ENCODE assay signal across 8 mouse cellular contexts in genomic region chr10:81424246-81425051, GRCm38 (mm10). TPM values are rescaled to one million over a fixed set of nuclear protein-coding genes. Genes with fewer than 3 reads are reported as not detected.
DNase-seq lines count a peak whose midpoint lies in the region; ATAC-seq and TF ChIP-seq lines count a peak whose summit lies in the region.
"Had no signal": no experiment of that assay in that cellular context is flagged by ENCODE, and none has a peak within 500 bp of the region (broad histone marks: within the 10 kb centered on the region; RNA-seq: fewer than 3 reads in every experiment).

No protein-coding gene starts in this region.

- no peak for TF ChIP-seq POLR2A in ES-Bruce4 (IDR thresholded peaks at IDR 0.05; ENCODE audit: insufficient read depth, low read length)

- ATAC-seq in embryonic facial prominence, embryonic 14.5 days (ENCODE audit: low read depth), result no peak; the same call in 1 of the 2 replicates
- ATAC-seq in heart, embryonic 13.5 days (ENCODE audit: extremely low read depth, insufficient number of reproducible peaks, low FRiP score, low TSS enrichment), result no peak
- peak; percentile 35 for ATAC-seq in kidney, embryonic 15.5 days (replicated peaks; ENCODE audit: low FRiP score)
- ATAC-seq in liver, embryonic 16.5 days (ENCODE audit: low read depth), result peak; percentile 19; the same call in 1 of the 2 replicates

- no peak for TF ChIP-seq EP300 in ES-Bruce4 (IDR thresholded peaks at IDR 0.05; ENCODE audit: insufficient read depth, low read depth, low read length)

- H3K36me3 ChIP-seq in ES-Bruce4 (ENCODE audit: control insufficient read depth, insufficient read depth, low read length, poor library complexity, severe bottlenecking), result no peaks in the 10 kb centered on the region
- H3K36me3 ChIP-seq in embryonic facial prominence, embryonic 14.5 days (ENCODE audit: control insufficient read depth, insufficient read depth, low read length), result peaks cover 15% of the 10 kb centered on the region
- peaks cover 11% of the 10 kb centered on the region for H3K36me3 ChIP-seq in heart, embryonic 13.5 days
- peaks cover 15% of the 10 kb centered on the region; the same call in 1 of the 2 replicates for H3K36me3 ChIP-seq in kidney, embryonic 15.5 days
- H3K36me3 ChIP-seq in liver, embryonic 16.5 days (ENCODE audit: control insufficient read depth, insufficient read depth), result no peaks in the 10 kb centered on the region

- H3K9ac ChIP-seq in ES-Bruce4 (ENCODE audit: low read depth, poor library complexity, severe bottlenecking), result no peak overlapping the region
- H3K9ac ChIP-seq in embryonic facial prominence, embryonic 14.5 days (ENCODE audit: low read depth, low read length), result peak overlapping the region; percentile 85
- H3K9ac ChIP-seq in heart, embryonic 13.5 days, result peak overlapping the region; percentile 95
- peak overlapping the region; percentile 41 for H3K9ac ChIP-seq in kidney, embryonic 15.5 days
- no peak overlapping the region for H3K9ac ChIP-seq in liver, embryonic 16.5 days (ENCODE audit: low read depth, low read length)

- H3K4me3 ChIP-seq in ES-Bruce4 (ENCODE audit: low read depth, low read length), result peak overlapping the region; percentile 3; the same call in 1 of the 2 replicates
- H3K4me3 ChIP-seq in embryonic facial prominence, embryonic 14.5 days (ENCODE audit: low read depth, low read length), result peak overlapping the region; percentile 73
- H3K4me3 ChIP-seq in heart, embryonic 13.5 days, result peak overlapping the region; percentile 81
- peak overlapping the region; percentile 73 for H3K4me3 ChIP-seq in kidney, embryonic 15.5 days (replicated peaks)
- H3K4me3 ChIP-seq in liver, embryonic 16.5 days (ENCODE audit: low read depth, low read length), result no peak overlapping the region
- H3K4me3 ChIP-seq: erythroblast, embryonic 14.5 days had no signal

- DNase-seq in adrenal gland, adult 2 months, result peak; percentile 83
- DNase-seq in embryonic facial prominence, embryonic 14.5 days (ENCODE audit: low spot score), result no peak
- peak; percentile 26 for DNase-seq in right cerebral cortex, postnatal 4 days

- no peaks in the 10 kb centered on the region for H3K27me3 ChIP-seq in ES-Bruce4 (ENCODE audit: control insufficient read depth, insufficient read depth, low read length, poor library complexity, severe bottlenecking)
- peaks cover 6% of the 10 kb centered on the region for H3K27me3 ChIP-seq in embryonic facial prominence, embryonic 14.5 days (replicated peaks; ENCODE audit: control insufficient read depth, insufficient read depth, low read length)
- peaks cover 13% of the 10 kb centered on the region; the same call in 1 of the 2 replicates for H3K27me3 ChIP-seq in heart, embryonic 13.5 days (replicated peaks)
- no peaks in the 10 kb centered on the region for H3K27me3 ChIP-seq in kidney, embryonic 15.5 days
- peaks cover 56% of the 10 kb centered on the region for H3K27me3 ChIP-seq in liver, embryonic 16.5 days (ENCODE audit: control insufficient read depth, insufficient read depth, low read depth, low read length)

- WGBS in embryonic facial prominence, embryonic 14.5 days, result 5% methylated on average over 20 of the region's 25 CpGs
- 13% methylated on average over 23 of the region's 25 CpGs for WGBS in heart, embryonic 13.5 days
- WGBS in kidney, embryonic 15.5 days, result 6% methylated on average over 25 of the region's 25 CpGs
- 13% methylated on average over 24 of the region's 25 CpGs for WGBS in liver, embryonic 16.5 days (ENCODE audit: insufficient replicate concordance)

- no peak for TF ChIP-seq CTCF in ES-Bruce4 (IDR thresholded peaks at IDR 0.05; ENCODE audit: low read depth, low read length)

- no peak overlapping the region for H3K27ac ChIP-seq in ES-Bruce4 (ENCODE audit: insufficient read depth, low read length)
- peak overlapping the region; percentile 34; the same call in 1 of the 2 replicates for H3K27ac ChIP-seq in embryonic facial prominence, embryonic 14.5 days (replicated peaks; ENCODE audit: low read depth, low read length)
- H3K27ac ChIP-seq in heart, embryonic 13.5 days (replicated peaks), result peak overlapping the region; percentile 78
- H3K27ac ChIP-seq in kidney, embryonic 15.5 days, result peak overlapping the region; percentile 84
- H3K27ac ChIP-seq in liver, embryonic 16.5 days (ENCODE audit: low read length), result no peak overlapping the region

- no peaks in the 10 kb centered on the region for H3K9me3 ChIP-seq in ES-Bruce4 (replicated peaks; ENCODE audit: control insufficient read depth, insufficient read depth, low read length, poor library complexity, severe bottlenecking)
- H3K9me3 ChIP-seq in embryonic facial prominence, embryonic 14.5 days (ENCODE audit: control insufficient read depth, low read length), result no peaks in the 10 kb centered on the region
- no peaks in the 10 kb centered on the region for H3K9me3 ChIP-seq in heart, embryonic 13.5 days
- H3K9me3 ChIP-seq in kidney, embryonic 15.5 days (replicated peaks), result no peaks in the 10 kb centered on the region
- no peaks in the 10 kb centered on the region for H3K9me3 ChIP-seq in liver, embryonic 16.5 days (replicated peaks; ENCODE audit: control insufficient read depth, low read length)

- H3K4me2 ChIP-seq in embryonic facial prominence, embryonic 14.5 days (ENCODE audit: low read depth, low read length), result peak overlapping the region; percentile 71
- H3K4me2 ChIP-seq in heart, embryonic 13.5 days, result peak overlapping the region; percentile 94
- H3K4me2 ChIP-seq in kidney, embryonic 15.5 days, result peak overlapping the region; percentile 91
- no peak overlapping the region; the same call in 1 of the 2 replicates for H3K4me2 ChIP-seq in liver, embryonic 16.5 days (ENCODE audit: low read depth, low read length)

- H3K4me1 ChIP-seq in ES-Bruce4 (ENCODE audit: control insufficient read depth, insufficient read depth, low read length), result peaks cover 4% of the 10 kb centered on the region
- peaks cover 27% of the 10 kb centered on the region for H3K4me1 ChIP-seq in embryonic facial prominence, embryonic 14.5 days (ENCODE audit: control insufficient read depth, insufficient read depth, low read length)
- H3K4me1 ChIP-seq in heart, embryonic 13.5 days, result peaks cover 50% of the 10 kb centered on the region
- peaks cover 63% of the 10 kb centered on the region for H3K4me1 ChIP-seq in kidney, embryonic 15.5 days
- H3K4me1 ChIP-seq in liver, embryonic 16.5 days (ENCODE audit: control insufficient read depth, low read depth, low read length), result peaks cover 8% of the 10 kb centered on the region

RNA-seq across cellular contexts. Expression of gene Nfic, which starts 31.0 kb away (rescaled TPM):
- polyA plus RNA-seq in ES-Bruce4 (2011; ENCODE audit: insufficient read depth, insufficient read length, low read depth, missing spikeins), result 6.1 and 7.2 TPM in 2 replicates
- 100 to 1,000 TPM in 1 of 2 experiments, 10 to 100 TPM in 1; 80.8 to 126 TPM for total RNA-seq in adrenal gland, adult 2 months (2021)
- 142 and 171 TPM in 2 replicates for polyA plus RNA-seq in adrenal gland, adult 2 months (2012; rRNA removed)
- polyA plus RNA-seq in embryonic facial prominence, embryonic 14.5 days (2014; fragmentation: Nextera tagmentation; extraction: Ambion mirVana), result 100.0 and 103 TPM in 2 replicates
- 56.6 and 57.4 TPM in 2 replicates for polyA plus RNA-seq in heart, embryonic 13.5 days (2015; fragmentation: Nextera tagmentation; extraction: Ambion mirVana)
- 67.9 and 84.5 TPM in 2 replicates for polyA plus RNA-seq in kidney, embryonic 15.5 days (2015; fragmentation: Nextera tagmentation; extraction: Ambion mirVana)
- 10.2 and 12.0 TPM in 2 replicates for polyA plus RNA-seq in liver, embryonic 16.5 days (2015; fragmentation: Nextera tagmentation; extraction: Ambion mirVana)

RNA-seq across cellular contexts. Expression of gene Smim24, which starts 31.6 kb away (rescaled TPM):
- 4.8 and 5.3 TPM in 2 replicates for polyA plus RNA-seq in ES-Bruce4 (2011; ENCODE audit: insufficient read depth, insufficient read length, low read depth, missing spikeins)
- 1 to 10 TPM; 1.4 to 1.6 TPM for total RNA-seq in adrenal gland, adult 2 months (2021)
- 4.5 and 5.4 TPM in 2 replicates for polyA plus RNA-seq in adrenal gland, adult 2 months (2012; rRNA removed)
- polyA plus RNA-seq in embryonic facial prominence, embryonic 14.5 days (2014; fragmentation: Nextera tagmentation; extraction: Ambion mirVana), result 3.9 and 4.1 TPM in 2 replicates
- polyA plus RNA-seq in heart, embryonic 13.5 days (2015; fragmentation: Nextera tagmentation; extraction: Ambion mirVana), result 2.7 and 3.1 TPM in 2 replicates
- 26.0 and 29.4 TPM in 2 replicates for polyA plus RNA-seq in kidney, embryonic 15.5 days (2015; fragmentation: Nextera tagmentation; extraction: Ambion mirVana)
- 1.7 and 4.1 TPM in 2 replicates for polyA plus RNA-seq in liver, embryonic 16.5 days (2015; fragmentation: Nextera tagmentation; extraction: Ambion mirVana)
- polyA plus RNA-seq: erythroblast, embryonic 14.5 days had no signal

RNA-seq across cellular contexts. Expression of gene Gm48552, which starts 35.6 kb away (rescaled TPM):
- polyA plus RNA-seq in ES-Bruce4 (2011; ENCODE audit: insufficient read depth, insufficient read length, low read depth, missing spikeins), result 1.1 TPM in 1 of 2 replicates, not detected in the other
- 1 to 10 TPM in 1 of 2 experiments, not detected in 1; 1.4 TPM for total RNA-seq in adrenal gland, adult 2 months (2021)
- 2.5 and 4.4 TPM in 2 replicates for polyA plus RNA-seq in adrenal gland, adult 2 months (2012; rRNA removed)
- polyA plus RNA-seq in embryonic facial prominence, embryonic 14.5 days (2014; fragmentation: Nextera tagmentation; extraction: Ambion mirVana), result 0.77 and 0.88 TPM in 2 replicates
- polyA plus RNA-seq in heart, embryonic 13.5 days (2015; fragmentation: Nextera tagmentation; extraction: Ambion mirVana), result 0.82 and 1.1 TPM in 2 replicates
- 1.6 and 2.1 TPM in 2 replicates for polyA plus RNA-seq in kidney, embryonic 15.5 days (2015; fragmentation: Nextera tagmentation; extraction: Ambion mirVana)
- 0.44 and 0.48 TPM in 2 replicates for polyA plus RNA-seq in liver, embryonic 16.5 days (2015; fragmentation: Nextera tagmentation; extraction: Ambion mirVana)

RNA-seq across cellular contexts. Expression of gene Gm48551, which starts 40.2 kb away (rescaled TPM):
- 1.5 TPM in 1 of 2 replicates, not detected in the other for polyA plus RNA-seq in ES-Bruce4 (2011; ENCODE audit: insufficient read depth, insufficient read length, low read depth, missing spikeins)
- total RNA-seq in adrenal gland, adult 2 months (2021), result 1 to 10 TPM; 1.8 to 2.5 TPM
- 2.9 and 6.7 TPM in 2 replicates for polyA plus RNA-seq in adrenal gland, adult 2 months (2012; rRNA removed)
- polyA plus RNA-seq in embryonic facial prominence, embryonic 14.5 days (2014; fragmentation: Nextera tagmentation; extraction: Ambion mirVana), result 2.4 and 2.6 TPM in 2 replicates
- polyA plus RNA-seq in heart, embryonic 13.5 days (2015; fragmentation: Nextera tagmentation; extraction: Ambion mirVana), result 2.1 and 2.3 TPM in 2 replicates
- polyA plus RNA-seq in kidney, embryonic 15.5 days (2015; fragmentation: Nextera tagmentation; extraction: Ambion mirVana), result 2.5 and 4.1 TPM in 2 replicates
- 0.54 and 0.55 TPM in 2 replicates for polyA plus RNA-seq in liver, embryonic 16.5 days (2015; fragmentation: Nextera tagmentation; extraction: Ambion mirVana)

RNA-seq across cellular contexts. Expression of gene Dohh, which starts 40.2 kb away (rescaled TPM):
- polyA plus RNA-seq in ES-Bruce4 (2011; ENCODE audit: insufficient read depth, insufficient read length, low read depth, missing spikeins), result 52.9 and 70.3 TPM in 2 replicates
- 10 to 100 TPM; 39.6 to 54.3 TPM for total RNA-seq in adrenal gland, adult 2 months (2021)
- polyA plus RNA-seq in adrenal gland, adult 2 months (2012; rRNA removed), result 125 and 132 TPM in 2 replicates
- polyA plus RNA-seq in embryonic facial prominence, embryonic 14.5 days (2014; fragmentation: Nextera tagmentation; extraction: Ambion mirVana), result 61.4 and 67.1 TPM in 2 replicates
- polyA plus RNA-seq in heart, embryonic 13.5 days (2015; fragmentation: Nextera tagmentation; extraction: Ambion mirVana), result 69.7 and 73.6 TPM in 2 replicates
- 79.7 and 82.2 TPM in 2 replicates for polyA plus RNA-seq in kidney, embryonic 15.5 days (2015; fragmentation: Nextera tagmentation; extraction: Ambion mirVana)
- 46.3 and 48.3 TPM in 2 replicates for polyA plus RNA-seq in liver, embryonic 16.5 days (2015; fragmentation: Nextera tagmentation; extraction: Ambion mirVana)

Comparison
In these comparisons a context has a peak if more than half of its experiments do, and no peak if none do; other contexts are left out.
1. H3K27ac ChIP-seq: peak in embryonic facial prominence, embryonic 14.5 days (single experiment), heart, embryonic 13.5 days (single experiment) and kidney, embryonic 15.5 days (single experiment); none in ES-Bruce4 (single experiment) and liver, embryonic 16.5 days (single experiment).
2. H3K9ac ChIP-seq: peak in embryonic facial prominence, embryonic 14.5 days (single experiment), heart, embryonic 13.5 days (single experiment) and kidney, embryonic 15.5 days (single experiment); none in ES-Bruce4 (single experiment) and liver, embryonic 16.5 days (single experiment).
3. ATAC-seq: peak in kidney, embryonic 15.5 days (single experiment) and liver, embryonic 16.5 days (single experiment); none in embryonic facial prominence, embryonic 14.5 days (single experiment) and heart, embryonic 13.5 days (single experiment).